Mouse (Mus musculus): ENCODE measurements around the gene Phb.
A peak's percentile ranks its signal among the peaks of the same experiment; 100 is the strongest.

Gene Phb

GRCm38 (mm10) chr11:95712563-95713224, 45.9 kb downstream of the Phb start, which contains the start of gene Zfp652:
Gene Zfp652 (plus strand): TSS chr11:95712673.
- peak; percentile 88 to 94 for DNase-seq

GRCm38 (mm10) chr11:95713225-95713810, 46.6 kb downstream of the Phb start:
- peak; percentile 52 for DNase-seq

- DNase-seq = no peak
These were observed 47.1 kb downstream of the Phb start for GRCm38 (mm10) chr11:95713811-95714241.

- DNase-seq = no peak
These were observed 47.7 kb downstream of the Phb start for GRCm38 (mm10) chr11:95714411-95714810.

GRCm38 (mm10) chr11:95716136-95716535, 49.4 kb downstream of the Phb start:
- no peak for DNase-seq

- peak; percentile 32 to 35 for DNase-seq
These were observed 52.6 kb downstream of the Phb start for GRCm38 (mm10) chr11:95719356-95719755.

GRCm38 (mm10) chr11:95723287-95723686, 56.5 kb downstream of the Phb start, which contains the start of gene B130006D01Rik:
Gene B130006D01Rik (plus strand): TSS chr11:95723587.
- DNase-seq = no peak

GRCm38 (mm10) chr11:95724466-95724865, 57.7 kb downstream of the Phb start:
- no peak for DNase-seq

GRCm38 (mm10) chr11:95726156-95726555, 59.4 kb downstream of the Phb start:
- DNase-seq = no peak

GRCm38 (mm10) chr11:95727947-95728346, 61.2 kb downstream of the Phb start:
- no peak for DNase-seq

- DNase-seq = no peak
These were observed 62.5 kb downstream of the Phb start for GRCm38 (mm10) chr11:95728916-95729907.

Data from cerebellum, postnatal 36 days (tissue).